Mouse (Mus musculus) heart, embryonic 14.5 days (tissue): ENCODE data around the gene Ugt2b35. TPM values are rescaled to one million over a fixed set of nuclear protein-coding genes. Genes with fewer than 3 reads are reported as not detected.

Source experiments
- ATAC-seq: fragments of 200-750 bp; cut with Nextera tagmentation; 2 replicates; pipeline ENCODE4 v1.8.0; 2017; ENCODE audit warnings: low read depth, moderate TSS enrichment; ENCODE audit not compliant: insufficient number of reproducible peaks, insufficient read depth, low FRiP score
- H3K27ac ChIP-seq, 2 experiments: fragments of 200-500 bp in 1 of 2; fragments of 300-500 bp in 1 of 2; sonication (generic) in 1 of 2; replicated peaks in 1 of 2; 2 replicates each; pipeline ENCODE4 v1.5.1; 2012 to 2014; ENCODE audit warnings: low read depth in 2 of 2, low read length in 2 of 2, control low read depth in 1 of 2, mild to moderate bottlenecking in 1 of 2, mixed read lengths in 1 of 2; ENCODE audit not compliant: control insufficient read depth in 1 of 2, insufficient read depth in 1 of 2
- H3K27me3 ChIP-seq: fragments of 300-500 bp; sonication (generic); 2 replicates; pipeline ENCODE4 v1.6.1; 2014; ENCODE audit warnings: mild to moderate bottlenecking, low read length, control low read depth; ENCODE audit not compliant: control insufficient read depth, insufficient read depth
- H3K36me3 ChIP-seq: fragments of 300-500 bp; sonication (generic); 2 replicates; pipeline ENCODE4 v1.6.1; 2014; ENCODE audit warnings: mild to moderate bottlenecking, control low read depth, low read length, mixed read lengths; ENCODE audit not compliant: control insufficient read depth, insufficient read depth
- H3K4me1 ChIP-seq, 2 experiments: fragments of 200-500 bp in 1 of 2; fragments of 300-500 bp in 1 of 2; sonication (generic) in 1 of 2; 2 replicates each; pipeline ENCODE4 v1.6.1; 2012 to 2014; ENCODE audit warnings: low read length in 2 of 2, control low read depth in 1 of 2, mixed read lengths in 1 of 2; ENCODE audit not compliant: control insufficient read depth in 2 of 2, insufficient read depth in 2 of 2
- H3K4me2 ChIP-seq: fragments of 300-500 bp; sonication (generic); 2 replicates; pipeline ENCODE4 v1.6.1; 2014; ENCODE audit warnings: mild to moderate bottlenecking, low read length
- H3K4me3 ChIP-seq, 2 experiments: fragments of 200-500 bp in 1 of 2; fragments of 300-500 bp in 1 of 2; sonication (generic) in 1 of 2; 2 replicates each; pipeline ENCODE4 v1.5.1; 2012 to 2014; ENCODE audit warnings: low read length in 2 of 2, mild to moderate bottlenecking in 2 of 2, control low read depth in 1 of 2, low read depth in 1 of 2, moderate library complexity in 1 of 2; ENCODE audit not compliant: control insufficient read depth in 1 of 2, insufficient read depth in 1 of 2
- H3K9ac ChIP-seq: fragments of 300-500 bp; sonication (generic); 2 replicates; pipeline ENCODE4 v1.6.1; 2014; ENCODE audit warnings: mild to moderate bottlenecking, low read length
- H3K9me3 ChIP-seq: fragments of 300-500 bp; sonication (generic); 2 replicates; pipeline ENCODE4 v1.6.1; 2016; ENCODE audit warnings: low read length, control low read depth; ENCODE audit not compliant: control insufficient read depth
- WGBS: fragments of 180-500 bp; shearing (Covaris S2); extraction: QIAGEN DNeasy Blood & Tissue Kit; methylation state at CpG from one replicate; pipeline ENCODE4 v1.1.7; 2014; 5-methylcytosine and 5-hydroxymethylcytosine counted together
- polyA plus RNA-seq: library from polyadenylated mRNA; unstranded; fragments of >200 nt; fragmentation: Nextera tagmentation; extraction: Ambion mirVana; gene quantifications from 2 replicates; pipeline ENCODE4 v1.2.1, GENCODE M21; 2014

The Ugt2b35 gene
- polyA plus RNA-seq, 1 experiment from 2014 or later: not detected

DNA sequence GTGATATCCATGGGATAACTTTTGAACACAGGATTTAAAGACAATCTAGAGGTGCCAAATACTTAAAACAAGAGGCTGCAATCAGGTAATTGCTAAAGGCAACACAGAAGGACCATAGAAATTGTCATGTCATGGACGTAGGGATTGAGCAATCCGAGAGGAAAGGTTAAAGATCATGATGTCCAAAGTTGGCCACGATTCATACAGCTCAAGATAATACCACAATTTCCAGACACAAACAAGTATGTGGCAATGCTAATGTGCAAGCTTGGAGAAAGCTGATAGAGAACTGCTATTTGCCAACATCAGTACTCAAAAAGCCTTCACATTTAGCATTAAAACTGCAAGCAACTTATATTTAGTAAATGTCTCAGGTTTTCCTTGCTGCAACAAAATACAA lies 26.7 kb downstream of the Ugt2b35 start:
- H3K4me3 ChIP-seq: no peak overlapping the region
- no peak overlapping the region for H3K4me2 ChIP-seq
- no peak overlapping the region for H3K9ac ChIP-seq
- WGBS: 55% methylated on average over 3 of the region's 3 CpGs
- H3K27ac ChIP-seq: no peak overlapping the region
- no peak for ATAC-seq
- no peaks in the 10 kb centered on the region for H3K36me3 ChIP-seq
- no peaks in the 10 kb centered on the region for H3K27me3 ChIP-seq
- no peaks in the 10 kb centered on the region for H3K9me3 ChIP-seq
- H3K4me1 ChIP-seq: no peaks in the 10 kb centered on the region

DNA sequence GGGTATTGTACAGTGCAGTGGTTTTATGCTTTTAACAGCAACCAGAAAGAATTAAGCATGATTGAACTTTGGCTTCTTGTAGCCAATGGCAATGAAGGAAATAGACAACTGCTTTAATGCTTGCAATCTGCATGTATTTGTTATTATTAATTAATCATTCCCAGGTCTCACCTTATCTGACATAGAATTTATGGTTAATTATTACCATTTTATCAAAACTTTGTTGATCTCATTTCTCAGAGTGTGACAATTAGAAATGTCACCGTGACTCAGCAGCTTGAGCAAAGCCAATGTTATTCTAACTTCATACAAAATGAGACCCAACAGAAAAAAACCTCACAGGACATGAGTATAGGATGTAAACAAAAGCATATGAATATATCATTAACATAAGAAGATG lies 30.0 kb downstream of the Ugt2b35 start:
- H3K36me3 ChIP-seq: no peaks in the 10 kb centered on the region
- no peak overlapping the region for H3K9ac ChIP-seq
- H3K4me2 ChIP-seq: no peak overlapping the region
- no peaks in the 10 kb centered on the region for H3K9me3 ChIP-seq
- H3K27me3 ChIP-seq: no peaks in the 10 kb centered on the region
- no peak overlapping the region for H3K27ac ChIP-seq
- ATAC-seq: no peak
- no peaks in the 10 kb centered on the region for H3K4me1 ChIP-seq
- no peak overlapping the region for H3K4me3 ChIP-seq
- 73% methylated on average over 1 of the region's 1 CpGs for WGBS

Other genes starting within 250 kb of the Ugt2b35 start
- gene Ythdc1, start 196.6 kb upstream of the Ugt2b35 start, polyA plus RNA-seq: 29.7 and 31.5 TPM in 2 replicates
- gene Ugt2b34, start 93.9 kb upstream of the Ugt2b35 start, polyA plus RNA-seq: not detected in 2 replicates
- not detected in 2 replicates for gene Ugt2b1, start 74.3 kb upstream of the Ugt2b35 start, polyA plus RNA-seq
- gene Ugt2b36, start 91.7 kb downstream of the Ugt2b35 start, polyA plus RNA-seq: not detected in 2 replicates
- gene Ugt2b5, start 139.5 kb downstream of the Ugt2b35 start, polyA plus RNA-seq: not detected in 2 replicates